Mouse (Mus musculus): ENCODE measurements around the gene Rab11fip3.
A peak's percentile ranks its signal among the peaks of the same experiment; 100 is the strongest.

The Rab11fip3 gene

GRCm38 (mm10) chr17:26031583-26031982 lies 37.8 kb downstream of the Rab11fip3 start:
- no peak for DNase-seq

- DNase-seq = no peak
Observed at GRCm38 (mm10) chr17:26028261-26028660, 41.1 kb downstream of the Rab11fip3 start.

- DNase-seq = no peak
Observed at GRCm38 (mm10) chr17:26024674-26025073, 44.7 kb downstream of the Rab11fip3 start.

- no peak for DNase-seq
Observed at GRCm38 (mm10) chr17:26023966-26024365, 45.4 kb downstream of the Rab11fip3 start.

GRCm38 (mm10) chr17:26023181-26023580 lies 46.2 kb downstream of the Rab11fip3 start:
- no peak for DNase-seq

GRCm38 (mm10) chr17:26021728-26022341 lies 47.5 kb downstream of the Rab11fip3 start:
- DNase-seq = no peak

GRCm38 (mm10) chr17:26020848-26021347 lies 48.5 kb downstream of the Rab11fip3 start:
- no peak for DNase-seq

GRCm38 (mm10) chr17:26018388-26018787 lies 51.0 kb downstream of the Rab11fip3 start:
- DNase-seq = no peak

- no peak for DNase-seq
Observed at GRCm38 (mm10) chr17:26017949-26018348, 51.4 kb downstream of the Rab11fip3 start.

- DNase-seq = no peak
Observed at GRCm38 (mm10) chr17:26017021-26017420, 52.3 kb downstream of the Rab11fip3 start.

- no peak for DNase-seq
Observed at GRCm38 (mm10) chr17:26013711-26014110, 55.6 kb downstream of the Rab11fip3 start.

GRCm38 (mm10) chr17:26011841-26012460 lies 57.4 kb downstream of the Rab11fip3 start:
- DNase-seq = peak; percentile 71 to 81

GRCm38 (mm10) chr17:26009540-26009939 lies 59.8 kb downstream of the Rab11fip3 start:
- peak; percentile 53 to 64 for DNase-seq

- DNase-seq = no peak
Observed at GRCm38 (mm10) chr17:26008787-26009186, 60.6 kb downstream of the Rab11fip3 start.

GRCm38 (mm10) chr17:26008331-26008730 lies 61.0 kb downstream of the Rab11fip3 start:
- no peak for DNase-seq

GRCm38 (mm10) chr17:26007646-26008045 lies 61.7 kb downstream of the Rab11fip3 start:
- DNase-seq = no peak

- DNase-seq = no peak
Observed at GRCm38 (mm10) chr17:26005731-26006450, 63.5 kb downstream of the Rab11fip3 start.

GRCm38 (mm10) chr17:26004711-26005110 lies 64.6 kb downstream of the Rab11fip3 start:
- DNase-seq = no peak

- DNase-seq = no peak
Observed at GRCm38 (mm10) chr17:26003864-26004263, 65.5 kb downstream of the Rab11fip3 start.

GRCm38 (mm10) chr17:25998425-25998824 lies 70.9 kb downstream of the Rab11fip3 start:
- DNase-seq = no peak

- DNase-seq = no peak
Observed at GRCm38 (mm10) chr17:25993489-25993888, 75.9 kb downstream of the Rab11fip3 start.

- no peak for DNase-seq
Observed at GRCm38 (mm10) chr17:25992274-25992673, 77.1 kb downstream of the Rab11fip3 start.

GRCm38 (mm10) chr17:25990331-25990730 lies 79.0 kb downstream of the Rab11fip3 start:
- DNase-seq = no peak
